Mouse (Mus musculus) kidney, postnatal 14 days (tissue): ENCODE data around the gene Mypn.

Experiments
- DNase-seq: peaks from one replicate; pipeline ENCODE4 v3.0.0; 2022; ENCODE audit warnings: mixed read lengths

Mypn gene

GRCm38 (mm10) chr10:63099521-63099920 is 104.2 kb downstream of the Mypn start, which contains the start of gene Atoh7:
Gene Atoh7, plus strand, starts transcription at chr10:63099651.
- no peak for DNase-seq

- DNase-seq: no peak
These were observed 105.6 kb downstream of the Mypn start for GRCm38 (mm10) chr10:63098191-63098590.

- DNase-seq: no peak
These were observed 107.0 kb downstream of the Mypn start for GRCm38 (mm10) chr10:63096757-63097156.

GRCm38 (mm10) chr10:63092616-63093550 is 110.9 kb downstream of the Mypn start:
- no peak for DNase-seq

GRCm38 (mm10) chr10:63091915-63092314 is 111.8 kb downstream of the Mypn start:
- no peak for DNase-seq

GRCm38 (mm10) chr10:63089758-63090571 is 113.8 kb downstream of the Mypn start:
- no peak for DNase-seq

GRCm38 (mm10) chr10:63089103-63089757 is 114.5 kb downstream of the Mypn start:
- no peak for DNase-seq

GRCm38 (mm10) chr10:63086304-63086703 is 117.4 kb downstream of the Mypn start:
- DNase-seq: no peak

GRCm38 (mm10) chr10:63065988-63066387 is 137.8 kb downstream of the Mypn start:
- DNase-seq: peak; percentile 86
